Mouse (Mus musculus) CH12.LX (cell line): ENCODE measurements around the gene Mrps15. TPM values are rescaled to one million over a fixed set of nuclear protein-coding genes. Genes with fewer than 3 reads are reported as not detected.

Source experiments
- DNase-seq: peaks from one replicate; pipeline ENCODE4 v3.0.0-alpha.2; 2013; ENCODE audit errors: extremely low read depth
- H3K27ac ChIP-seq: 2 replicates; pipeline ENCODE4 v1.5.1; 2012; ENCODE audit warnings: low read depth, mild to moderate bottlenecking, control low read depth, moderate library complexity; ENCODE audit not compliant: insufficient read depth
- H3K27me3 ChIP-seq: replicated peaks from 2 replicates; pipeline ENCODE3; 2012; ENCODE audit warnings: inconsistent platforms
- H3K36me3 ChIP-seq, 2 experiments: replicated peaks in 1 of 2; 2 replicates each; pipeline versions ENCODE3 to v1.6.1; 2012; ENCODE audit warnings: inconsistent platforms in 1 of 2, low read length in 1 of 2, mild to moderate bottlenecking in 1 of 2, mixed read lengths in 1 of 2, moderate library complexity in 1 of 2; ENCODE audit not compliant: control insufficient read depth in 1 of 2, insufficient read depth in 1 of 2
- H3K4me1 ChIP-seq, 2 experiments: 2 replicates each; pipeline ENCODE4 v1.6.1; 2012; ENCODE audit warnings: inconsistent platforms in 1 of 2, moderate library complexity in 1 of 2; ENCODE audit not compliant: insufficient read depth in 2 of 2, control insufficient read depth in 1 of 2
- H3K4me2 ChIP-seq: 2 replicates; pipeline ENCODE4 v1.6.1; 2012; ENCODE audit warnings: low read depth, mild to moderate bottlenecking, control low read depth; ENCODE audit not compliant: poor library complexity, insufficient read depth, severe bottlenecking
- H3K4me3 ChIP-seq, 3 experiments: fragments of 150-350 bp in 1 of 3; sonication (generic) in 1 of 3; replicated peaks in 1 of 3; 2 replicates each; pipeline versions ENCODE3 to v1.5.1; 2011 to 2012; ENCODE audit warnings: low read depth in 2 of 3, low read length in 2 of 3, mild to moderate bottlenecking in 2 of 3, moderate library complexity in 2 of 3, control low read depth in 1 of 3, improper control_type of control experiment in 1 of 3, inconsistent platforms in 1 of 3, mixed read lengths in 1 of 3; ENCODE audit not compliant: poor library complexity in 1 of 3
- H3K79me2 ChIP-seq: replicated peaks from 2 replicates; pipeline ENCODE4 v1.6.1; 2012; ENCODE audit warnings: mild to moderate bottlenecking, moderate library complexity; ENCODE audit not compliant: control insufficient read depth, poor library complexity, insufficient read depth, severe bottlenecking; ENCODE audit errors: extremely low read depth
- H3K9ac ChIP-seq: 2 replicates; pipeline ENCODE4 v1.6.1; 2012; ENCODE audit warnings: low read depth, mild to moderate bottlenecking, control low read depth, moderate library complexity; ENCODE audit not compliant: insufficient read depth
- H3K9me3 ChIP-seq: replicated peaks from 2 replicates; pipeline ENCODE3; 2012; ENCODE audit warnings: low read length, inconsistent platforms, mixed read lengths
- BHLHE40 ChIP-seq: IDR thresholded peaks from 2 replicates; pipeline ENCODE4 v1.6.1; 2011; ENCODE audit warnings: mild to moderate bottlenecking, low read depth, low read length, improper control_type of control experiment
- CHD1 ChIP-seq: IDR thresholded peaks from 2 replicates; pipeline ENCODE4 v1.6.1; 2012; ENCODE audit warnings: low read depth, low read length, improper control_type of control experiment, inconsistent platforms
- CHD2 ChIP-seq: IDR thresholded peaks from 2 replicates; pipeline ENCODE4 v1.6.1; 2011; ENCODE audit warnings: low read length, improper control_type of control experiment
- CTCF ChIP-seq, 2 experiments: IDR thresholded peaks in 1 of 2; conservative IDR thresholded peaks in 1 of 2; 2 replicates each; pipeline ENCODE4 v1.5.1; 2011 to 2012; ENCODE audit warnings: low read depth in 2 of 2, low read length in 2 of 2, improper control_type of control experiment in 1 of 2, inconsistent platforms in 1 of 2, mild to moderate bottlenecking in 1 of 2, moderate library complexity in 1 of 2
- E2F4 ChIP-seq: IDR thresholded peaks from 2 replicates; pipeline ENCODE4 v1.6.1; 2011; ENCODE audit warnings: low read depth, low read length, improper control_type of control experiment; ENCODE audit not compliant: insufficient replicate concordance
- GABPA ChIP-seq: IDR thresholded peaks from 2 replicates; pipeline ENCODE4 v1.6.1; 2012; ENCODE audit warnings: low read depth, low read length, improper control_type of control experiment, inconsistent platforms; ENCODE audit not compliant: insufficient replicate concordance
- HCFC1 ChIP-seq: IDR thresholded peaks from 2 replicates; pipeline ENCODE4 v1.6.1; 2012; ENCODE audit warnings: low read depth, mild to moderate bottlenecking, inconsistent platforms, low read length, improper control_type of control experiment
- JUND ChIP-seq: conservative IDR thresholded peaks from 2 replicates; pipeline ENCODE4 v1.6.1; 2011; ENCODE audit warnings: low read depth, low read length, improper control_type of control experiment
- MAFK ChIP-seq: IDR thresholded peaks from 2 replicates; pipeline ENCODE4 v1.6.1; 2011; ENCODE audit warnings: low read length, improper control_type of control experiment; ENCODE audit not compliant: insufficient replicate concordance
- MAZ ChIP-seq: IDR thresholded peaks from 2 replicates; pipeline ENCODE4 v1.6.1; 2012; ENCODE audit warnings: low read depth, mild to moderate bottlenecking, inconsistent platforms, low read length, improper control_type of control experiment, moderate library complexity
- MEF2A ChIP-seq: IDR thresholded peaks from 2 replicates; pipeline ENCODE4 v1.6.1; 2014; ENCODE audit warnings: low read depth, mild to moderate bottlenecking, inconsistent platforms, low read length, improper control_type of control experiment, borderline replicate concordance
- MXI1 ChIP-seq: IDR thresholded peaks from 2 replicates; pipeline ENCODE4 v1.6.1; 2011; ENCODE audit warnings: mild to moderate bottlenecking, low read depth, low read length, improper control_type of control experiment
- NELFE ChIP-seq: IDR thresholded peaks from 2 replicates; pipeline ENCODE4 v1.6.1; 2011; ENCODE audit warnings: low read depth, low read length, improper control_type of control experiment
- PAX5 ChIP-seq: IDR thresholded peaks from 2 replicates; pipeline ENCODE4 v1.6.1; 2012; ENCODE audit warnings: low read length, inconsistent platforms, mixed read lengths
- POLR2A ChIP-seq: IDR thresholded peaks from 2 replicates; pipeline ENCODE4 v1.6.1; 2011; ENCODE audit warnings: low read depth, mild to moderate bottlenecking, improper control_type of control experiment, low read length
- POLR2AphosphoS2 ChIP-seq: IDR thresholded peaks from 2 replicates; pipeline ENCODE4 v1.6.1; 2011; ENCODE audit warnings: low read depth, low read length, improper control_type of control experiment
- RAD21 ChIP-seq: IDR thresholded peaks from 2 replicates; pipeline ENCODE4 v1.6.1; 2011; ENCODE audit warnings: low read depth, mild to moderate bottlenecking, low read length, improper control_type of control experiment, moderate library complexity
- SIN3A ChIP-seq: IDR thresholded peaks from 2 replicates; pipeline ENCODE4 v1.6.1; 2012; ENCODE audit warnings: low read length, improper control_type of control experiment, inconsistent platforms
- SMC3 ChIP-seq: IDR thresholded peaks from 2 replicates; pipeline ENCODE4 v1.6.1; 2011; ENCODE audit warnings: low read depth, low read length, improper control_type of control experiment
- UBTF ChIP-seq: IDR thresholded peaks from 2 replicates; pipeline ENCODE4 v1.6.1; 2012; ENCODE audit warnings: low read depth, mild to moderate bottlenecking, inconsistent platforms, low read length, improper control_type of control experiment, moderate library complexity
- USF1 ChIP-seq: IDR thresholded peaks from 2 replicates; pipeline ENCODE4 v1.6.1; 2014; ENCODE audit warnings: low read depth, mild to moderate bottlenecking, inconsistent platforms, low read length, improper control_type of control experiment
- USF2 ChIP-seq: conservative IDR thresholded peaks from 2 replicates; pipeline ENCODE4 v1.6.1; 2011; ENCODE audit warnings: low read depth, low read length, improper control_type of control experiment
- ZC3H11A ChIP-seq: IDR thresholded peaks from 2 replicates; pipeline ENCODE4 v1.6.1; 2012; ENCODE audit warnings: low read depth, mild to moderate bottlenecking, inconsistent platforms, low read length, improper control_type of control experiment
- ZMIZ1 ChIP-seq: IDR thresholded peaks from 2 replicates; pipeline ENCODE4 v1.6.1; 2012; ENCODE audit warnings: low read depth, mild to moderate bottlenecking, inconsistent platforms, low read length, improper control_type of control experiment
- ZNF384 ChIP-seq: IDR thresholded peaks from 2 replicates; pipeline ENCODE4 v1.6.1; 2012; ENCODE audit warnings: low read depth, low read length, improper control_type of control experiment, inconsistent platforms
- dilution Hi-C: fragments of 300-500 bp; cut with MboI; formaldehyde crosslinking; loops from 2 replicates; pipeline ENCODE4 v1.14.3; 2020; ENCODE audit warnings: low sequenced_read_pairs; ENCODE audit not compliant: extremely low pct_unique_long_range_greater_than_20kb, extremely low pct_ligation_motif_present
- in situ Hi-C: fragments of 300-500 bp; cut with MboI; formaldehyde crosslinking; loops from 3 replicates; pipeline ENCODE4 v1.14.3; 2019; ENCODE audit warnings: low sequenced_read_pairs, low pct_ligation_motif_present, low pct_unique_long_range_greater_than_20kb, mixed read lengths
- polyA plus RNA-seq: library from polyadenylated mRNA; unstranded; fragments of >175 nt; gene quantifications from 2 replicates; pipeline ENCODE4 v1.2.1, GENCODE M21; 2012; ENCODE audit warnings: low read depth; ENCODE audit not compliant: insufficient read length
- total RNA-seq, 2 experiments: library from RNA; depleted of rRNA; stranded (reverse); fragments of 300-350 nt in 1 of 2; fragments of >200 nt in 1 of 2; gene quantifications; 2 replicates each; pipeline ENCODE4 v1.2.3; 2012 to 2014

Mrps15 gene
- total and polyA plus RNA-seq, 3 experiments = 89.6 to 113 (median 102) TPM

GRCm38 (mm10) chr4:126025801-126026200, 20.9 kb upstream of the Mrps15 start:
- Histone ChIP-seq H3K36me3 (no peaks in the 10 kb centered on the region), H3K4me2 (no peak overlapping the region), H3K27ac (no peak overlapping the region), H3K9ac (no peak overlapping the region), H3K27me3 (peaks cover 37% of the 10 kb centered on the region), H3K79me2 (no peaks in the 10 kb centered on the region), H3K4me1 (no peaks in the 10 kb centered on the region), H3K4me3 (no peak overlapping the region), H3K9me3 (no peaks in the 10 kb centered on the region)
- dilution Hi-C loops = no loop called here
- no peak for TF ChIP-seq ZMIZ1
- no peak for TF ChIP-seq GABPA
- TF ChIP-seq POLR2AphosphoS2 = no peak
- TF ChIP-seq SIN3A = no peak
- TF ChIP-seq ZNF384 = no peak
- no peak for TF ChIP-seq CHD2
- no peak for TF ChIP-seq USF2
- TF ChIP-seq HCFC1 = no peak
- no peak for TF ChIP-seq CTCF (conservative IDR thresholded peaks at IDR 0.05 in 1 of 2, IDR thresholded peaks at IDR 0.05 in 1 of 2; ENCODE audit: low read depth in 2 of 2, low read length in 2 of 2)
- no peak for TF ChIP-seq JUND
- TF ChIP-seq ZC3H11A = no peak
- no peak for TF ChIP-seq BHLHE40
- no peak for TF ChIP-seq UBTF
- no peak for TF ChIP-seq CHD1
- TF ChIP-seq MAFK = no peak
- TF ChIP-seq RAD21 = no peak
- no peak for TF ChIP-seq POLR2A
- no peak for TF ChIP-seq PAX5
- TF ChIP-seq SMC3 = no peak
- no peak for TF ChIP-seq MAZ
- DNase-seq = no peak
- in situ Hi-C loops = no loop called here

GRCm38 (mm10) chr4:126027980-126028379, 18.7 kb upstream of the Mrps15 start:
- Histone ChIP-seq H3K4me3 (no peak overlapping the region), H3K36me3 (no peaks in the 10 kb centered on the region), H3K4me1 (no peaks in the 10 kb centered on the region), H3K79me2 (no peaks in the 10 kb centered on the region), H3K9me3 (no peaks in the 10 kb centered on the region), H3K27me3 (peaks cover 50% of the 10 kb centered on the region), H3K9ac (no peak overlapping the region), H3K27ac (no peak overlapping the region), H3K4me2 (no peak overlapping the region)
- TF ChIP-seq ZC3H11A (no peak), CHD1 (no peak), CTCF (conservative IDR thresholded peaks at IDR 0.05 in 1 of 2, IDR thresholded peaks at IDR 0.05 in 1 of 2; ENCODE audit: low read depth in 2 of 2, low read length in 2 of 2) (no peak), UBTF (no peak), MEF2A (no peak), E2F4 (no peak), HCFC1 (no peak), POLR2AphosphoS2 (no peak), NELFE (no peak), USF1 (no peak), JUND (no peak), MXI1 (no peak), SMC3 (no peak), RAD21 (no peak)
- in situ Hi-C loops (no loop called here), dilution Hi-C loops (no loop called here)
- no peak for DNase-seq
